Mouse (Mus musculus): ENCODE data around the gene 2700097O09Rik.

GRCm38 (mm10) chr12:55054551-55055241, 25.2 kb downstream of the 2700097O09Rik start:
- TF ChIP-seq CTCF (IDR thresholded peaks at IDR 0.05; ENCODE audit: extremely low read depth, insufficient read depth, low read length) (no peak), POLR2A (IDR thresholded peaks at IDR 0.05; ENCODE audit: extremely low read depth, insufficient read depth, low read length) (no peak)

Data from cortical plate, adult 2 months (tissue).